Mouse (Mus musculus) lung, postnatal 0 days (tissue): ENCODE results near the gene Ddx11.
A peak's percentile ranks its signal among the peaks of the same experiment; 100 is the strongest.

Experiments
- CTCF ChIP-seq: IDR thresholded peaks from 2 replicates; pipeline ENCODE4 v1.5.1; 2016; ENCODE audit warnings: antibody characterized with exemption, mild to moderate bottlenecking
- EP300 ChIP-seq: IDR thresholded peaks from 2 replicates; pipeline ENCODE4 v1.6.1; 2016; ENCODE audit warnings: antibody characterized with exemption, mild to moderate bottlenecking, control low read depth

DNA sequence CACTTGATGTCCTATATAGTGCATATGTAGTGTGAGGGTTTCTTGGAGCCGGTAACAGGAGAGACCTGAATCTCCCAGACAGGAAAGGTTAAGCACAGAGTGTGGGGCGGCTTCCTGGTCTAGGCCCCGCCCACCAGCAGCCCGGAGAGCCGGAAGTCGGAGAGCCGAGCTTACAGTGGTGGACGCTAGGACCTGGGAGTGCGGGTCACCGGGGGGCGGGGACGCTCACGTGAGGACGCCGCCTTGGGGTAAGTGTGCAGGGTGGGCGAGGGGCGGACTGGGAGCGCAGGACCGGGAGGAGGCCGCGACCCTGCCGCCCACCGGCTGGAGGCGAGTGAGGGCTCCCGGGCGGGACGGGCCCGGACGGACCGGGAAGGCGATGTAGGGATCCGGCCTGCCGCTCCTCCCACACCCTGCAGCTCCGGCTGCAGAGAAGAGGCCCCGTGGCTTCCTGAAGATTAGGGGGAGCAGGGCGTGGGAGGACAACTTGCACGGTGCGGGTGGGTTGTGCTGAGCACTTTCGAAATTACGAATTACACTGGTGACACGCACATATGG, 11.8 kb upstream of the Ddx11 start, which contains the start of gene Washc1:
- TF ChIP-seq CTCF = peak; percentile 19
- no peak; the same call in 1 of the 2 replicates for TF ChIP-seq EP300
